Mouse (Mus musculus) right cerebral cortex, postnatal 14 days (tissue): ENCODE measurements around the gene Piezo1.
"Not testable (repeated sequence)": the region's sequence is repeated elsewhere in the genome, so short reads cannot be mapped to it uniquely, and the experiment has no call there.

Source experiments
- DNase-seq: peaks from one replicate; pipeline ENCODE4 v3.0.0; 2022

The Piezo1 gene

GRCm38 (mm10) chr8:122551265-122552051 lies at the start of gene Piezo1:
TSS of gene Piezo1 (minus strand) at chr8:122551329.
- peak; percentile 89 for DNase-seq

- DNase-seq, result no peak
These were observed 49.5 kb upstream of the Piezo1 start for GRCm38 (mm10) chr8:122600666-122601065.

GRCm38 (mm10) chr8:122596031-122596430 lies 44.9 kb upstream of the Piezo1 start:
- DNase-seq, result no peak

- DNase-seq, result no peak
These were observed 42.8 kb upstream of the Piezo1 start for GRCm38 (mm10) chr8:122593783-122594507.

- DNase-seq, result no peak
These were observed 42.1 kb upstream of the Piezo1 start for GRCm38 (mm10) chr8:122593240-122593639.

GRCm38 (mm10) chr8:122586749-122587148 lies 35.6 kb upstream of the Piezo1 start:
- DNase-seq, result no peak

GRCm38 (mm10) chr8:122586171-122586570 lies 35.0 kb upstream of the Piezo1 start:
- no peak for DNase-seq

GRCm38 (mm10) chr8:122585411-122585891 lies 34.3 kb upstream of the Piezo1 start:
- DNase-seq, result no peak

GRCm38 (mm10) chr8:122584981-122585380 lies 33.9 kb upstream of the Piezo1 start:
- DNase-seq, result no peak

GRCm38 (mm10) chr8:122580926-122581325 lies 29.8 kb upstream of the Piezo1 start:
- no peak for DNase-seq

- DNase-seq, result no peak
These were observed 28.1 kb upstream of the Piezo1 start for GRCm38 (mm10) chr8:122579196-122579595.

- DNase-seq, result no peak
These were observed 26.0 kb upstream of the Piezo1 start for GRCm38 (mm10) chr8:122577116-122577515.

GRCm38 (mm10) chr8:122576648-122577022 lies 25.5 kb upstream of the Piezo1 start, which contains the start of gene Aprt:
TSS of gene Aprt (minus strand) at chr8:122576909.
- peak; percentile 91 for DNase-seq

GRCm38 (mm10) chr8:122575735-122576647 lies 24.9 kb upstream of the Piezo1 start:
- DNase-seq, result no peak

- DNase-seq, result no peak
These were observed 24.2 kb upstream of the Piezo1 start for GRCm38 (mm10) chr8:122575286-122575685.

- DNase-seq, result no peak
These were observed 23.6 kb upstream of the Piezo1 start for GRCm38 (mm10) chr8:122574667-122575251.

- DNase-seq, result no peak
These were observed 23.1 kb upstream of the Piezo1 start for GRCm38 (mm10) chr8:122574264-122574663.

GRCm38 (mm10) chr8:122573577-122573976 lies 22.4 kb upstream of the Piezo1 start:
- DNase-seq, result no peak

GRCm38 (mm10) chr8:122573176-122573575 lies 22.0 kb upstream of the Piezo1 start:
- DNase-seq, result not testable (repeated sequence)

- no peak for DNase-seq
These were observed 21.6 kb upstream of the Piezo1 start for GRCm38 (mm10) chr8:122572751-122573150.

- DNase-seq, result no peak
These were observed 20.7 kb upstream of the Piezo1 start for GRCm38 (mm10) chr8:122571750-122572267.

GRCm38 (mm10) chr8:122571153-122571552 lies 20.0 kb upstream of the Piezo1 start:
- DNase-seq, result no peak
